Mouse (Mus musculus) WW6 (cell line): ENCODE data around the gene Fkbp6.
A peak's percentile ranks its signal among the peaks of the same experiment; 100 is the strongest.

ENCODE experiments used
- DNase-seq: peaks from one replicate; pipeline ENCODE4 v3.0.0-alpha.2; 2013; ENCODE audit warnings: low read depth, low spot score

Fkbp6 gene

DNA sequence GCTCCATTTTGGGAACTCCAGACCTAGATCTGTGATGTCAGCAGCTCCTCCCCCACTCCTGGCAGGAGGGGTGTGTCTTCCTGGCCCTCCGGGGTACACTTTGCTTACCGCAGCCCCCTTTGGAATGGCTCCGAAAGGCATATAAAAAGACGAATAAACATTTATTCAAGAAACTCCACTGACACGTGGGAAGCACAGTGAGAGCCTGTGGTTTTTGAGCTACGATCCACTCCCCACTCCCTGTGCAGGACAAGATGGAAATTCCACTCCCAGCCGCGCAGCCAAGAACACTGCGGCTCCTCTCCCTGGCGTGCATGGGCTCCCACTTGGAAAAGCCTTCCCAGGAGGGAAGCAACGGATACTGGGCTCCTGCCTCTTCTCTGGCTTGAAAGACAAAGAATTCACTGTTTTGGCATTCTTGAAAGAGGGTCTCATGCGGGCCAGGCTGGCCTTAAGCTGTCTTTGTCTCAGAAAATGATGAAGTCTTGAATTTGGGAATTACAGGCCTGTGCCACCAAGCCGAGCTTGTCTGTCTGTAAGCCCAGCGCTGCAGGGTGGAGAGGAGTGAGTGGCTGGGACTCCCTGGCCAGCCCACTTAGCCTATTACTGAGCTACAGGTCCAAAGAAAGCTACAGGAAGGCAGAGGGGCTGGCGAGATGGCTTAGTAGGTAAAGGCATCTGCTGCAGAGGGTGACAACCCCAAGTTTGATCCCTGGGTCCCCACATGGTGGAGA lies 75.0 kb downstream of the Fkbp6 start:
- DNase-seq = no peak

DNA sequence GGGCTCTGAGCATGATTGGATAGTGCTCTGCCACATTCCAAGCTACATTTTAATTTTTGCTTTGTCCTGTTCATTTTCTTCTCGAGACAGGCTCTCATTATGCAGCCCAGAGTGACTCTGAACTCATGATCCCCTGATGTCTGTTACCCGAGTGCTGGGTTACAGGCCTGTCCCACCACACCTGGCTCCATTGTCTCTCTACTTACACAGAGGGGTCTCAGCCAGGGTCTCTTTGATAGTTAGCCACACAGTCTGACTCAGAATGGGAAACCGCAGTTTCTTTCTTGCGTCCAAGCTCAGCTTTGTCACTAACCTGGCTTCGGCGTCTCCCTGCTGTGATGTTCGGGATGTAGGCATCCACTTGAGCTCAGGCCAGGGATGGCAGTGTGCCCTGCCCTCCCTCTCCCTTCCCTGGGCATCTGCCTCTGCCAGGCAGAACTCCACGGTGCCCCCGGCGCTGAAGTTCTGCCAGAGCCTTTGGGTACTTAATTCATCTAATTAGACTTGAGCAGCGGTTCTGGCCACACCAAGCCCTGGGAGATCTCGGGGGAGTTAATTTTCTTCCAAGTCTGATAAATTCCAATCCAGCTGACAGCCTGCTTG lies 78.2 kb downstream of the Fkbp6 start:
- DNase-seq = no peak

DNA sequence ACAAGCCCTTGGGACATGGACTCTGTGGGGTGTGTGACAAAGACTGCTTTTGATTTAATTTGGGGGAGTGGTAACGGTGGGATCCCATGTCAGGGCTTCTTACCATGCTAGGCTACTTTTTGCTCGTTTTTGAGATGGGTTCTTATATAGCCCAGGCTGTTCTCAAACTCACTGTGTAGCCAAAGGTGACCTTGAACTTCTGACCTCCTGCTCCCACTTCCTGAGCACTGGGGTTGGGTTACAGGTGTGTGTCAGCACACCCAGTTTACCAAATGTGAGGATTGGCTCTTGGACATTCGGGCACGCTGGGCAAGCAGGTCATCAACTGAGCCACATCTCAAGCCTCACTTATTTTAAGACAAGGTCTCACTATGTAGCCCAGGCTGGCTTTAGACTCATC lies 79.5 kb downstream of the Fkbp6 start:
- DNase-seq = no peak

DNA sequence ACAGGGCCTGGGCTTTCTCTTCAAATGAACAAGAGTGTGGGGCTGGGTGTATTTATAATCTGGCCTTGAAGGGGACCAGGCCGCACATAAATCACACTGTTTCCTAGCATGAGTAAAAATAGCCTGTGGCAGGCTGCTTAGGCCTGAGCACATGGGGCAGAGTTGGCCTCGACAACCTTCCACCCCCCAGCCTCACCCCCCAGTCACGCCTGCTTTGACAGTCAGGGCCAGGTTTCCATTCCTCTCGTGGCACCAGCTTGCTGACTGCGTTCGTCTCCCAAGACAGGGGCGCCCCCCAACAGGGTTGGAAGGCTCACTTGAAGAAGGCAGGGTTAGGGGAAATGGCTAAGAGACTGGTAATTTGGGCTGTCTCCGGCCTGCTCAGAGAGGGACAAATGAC lies 80.4 kb downstream of the Fkbp6 start:
- no peak for DNase-seq

DNA sequence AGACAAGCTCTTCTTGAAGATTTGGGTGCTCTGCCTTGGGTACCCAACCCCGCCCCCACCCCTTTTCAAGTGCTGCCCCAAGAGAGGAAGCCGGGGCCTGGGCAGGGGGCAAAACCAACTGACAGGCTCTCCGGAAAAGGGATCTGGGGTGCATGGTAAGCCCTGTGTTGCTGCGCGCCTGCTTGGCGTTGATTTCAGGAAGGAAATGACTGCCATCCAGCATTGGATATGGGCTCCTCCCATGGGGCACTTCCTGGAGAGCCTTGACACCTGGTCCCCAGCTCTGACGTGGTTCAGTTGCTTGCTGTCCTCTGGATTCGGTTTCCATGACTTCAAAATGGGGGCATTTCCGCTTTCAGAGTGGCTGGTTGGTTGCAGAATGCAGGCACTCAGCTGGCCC lies 85.3 kb downstream of the Fkbp6 start:
- DNase-seq = no peak

DNA sequence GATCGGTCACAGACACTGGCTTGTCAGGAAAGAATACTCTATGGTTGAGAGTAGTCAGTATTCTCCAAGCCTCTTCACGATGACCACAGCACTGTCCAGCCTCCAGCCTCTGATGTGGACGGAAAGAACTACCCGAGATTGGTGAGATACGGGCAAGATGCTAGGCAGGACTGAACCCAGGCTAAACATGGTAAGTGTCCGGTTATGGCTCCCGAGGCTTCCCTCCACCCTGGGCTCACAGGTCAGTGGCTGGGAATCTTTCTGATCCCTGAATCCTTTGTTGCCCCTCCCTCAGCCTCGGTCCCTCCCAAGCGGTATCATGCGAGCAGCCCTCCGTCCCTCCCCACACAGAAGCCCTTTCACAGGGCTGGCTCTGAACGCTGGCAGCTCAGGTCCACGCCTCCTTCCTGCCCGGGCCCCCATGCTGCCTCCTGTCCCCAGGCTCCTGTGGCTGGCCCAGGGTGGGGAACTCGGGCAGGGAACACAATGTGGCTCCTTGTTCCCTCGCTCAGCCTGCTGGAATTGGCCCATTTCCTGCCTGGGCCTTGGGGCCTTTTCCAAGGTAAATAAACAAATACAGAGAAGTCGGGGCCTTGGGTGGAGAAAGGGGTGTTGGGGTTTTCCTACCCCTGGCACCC lies 85.9 kb downstream of the Fkbp6 start:
- no peak for DNase-seq

DNA sequence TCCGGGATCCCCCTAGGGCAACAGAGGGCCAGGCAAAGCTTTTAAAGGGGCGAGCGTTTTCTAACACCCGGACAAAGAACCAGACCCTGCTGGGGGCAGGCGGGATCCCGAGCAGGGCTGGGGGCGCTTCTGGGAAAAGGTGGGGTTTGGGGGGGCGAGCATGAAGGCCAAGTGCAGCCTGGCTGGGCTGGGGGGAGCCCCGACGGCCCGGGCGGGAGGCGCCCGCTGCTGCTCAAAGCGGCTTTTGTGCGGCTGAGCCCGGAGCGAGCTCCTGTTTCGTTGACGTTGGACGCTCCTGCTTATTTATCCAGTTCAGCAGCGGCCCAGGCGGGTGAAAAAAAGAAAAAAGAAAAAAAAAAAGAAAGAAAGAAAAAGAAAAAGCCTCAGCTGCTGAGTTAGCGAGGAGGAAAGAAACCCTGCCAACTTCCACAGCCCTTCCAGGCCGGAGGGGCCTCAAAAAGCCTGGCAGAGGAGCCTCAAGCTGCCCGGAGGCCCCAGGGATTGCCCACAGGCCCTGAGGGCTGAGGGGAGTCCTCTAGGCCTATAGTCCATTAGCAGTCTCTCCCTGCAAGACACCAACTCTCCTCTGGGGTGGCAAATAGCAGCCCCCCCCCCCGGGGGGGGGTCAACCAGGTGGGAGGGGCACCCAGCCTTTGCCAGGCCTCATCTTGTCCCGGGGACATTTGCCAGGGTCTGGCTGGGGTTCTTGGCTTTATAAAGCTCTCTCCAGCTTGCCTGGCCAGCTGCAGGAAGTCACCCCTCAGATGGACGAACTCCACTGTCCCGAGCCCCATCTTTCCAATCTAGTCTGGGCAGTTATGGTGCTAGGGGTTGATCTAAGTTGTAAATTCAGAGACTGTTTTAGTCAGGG lies 91.3 kb downstream of the Fkbp6 start:
- no peak for DNase-seq

DNA sequence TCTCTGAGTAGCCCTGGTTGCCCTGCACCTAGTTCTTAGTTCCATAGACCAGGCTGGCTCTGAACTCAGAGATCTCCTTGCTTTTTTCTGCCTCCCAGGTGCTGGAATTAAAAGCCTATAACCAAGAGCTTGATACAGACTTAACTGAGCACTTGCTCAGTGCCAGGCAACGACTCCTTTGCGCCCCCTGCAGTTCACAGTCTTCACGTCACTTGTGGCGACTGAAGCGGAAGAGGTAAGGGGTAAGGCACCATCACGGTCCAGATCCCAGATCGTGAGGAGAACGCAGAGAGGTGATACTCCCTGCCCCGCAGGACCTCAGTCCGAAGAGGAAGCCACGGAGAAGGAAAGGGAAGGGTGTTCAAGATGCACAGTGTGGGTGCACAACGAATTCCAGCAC lies 92.3 kb downstream of the Fkbp6 start:
- no peak for DNase-seq

DNA sequence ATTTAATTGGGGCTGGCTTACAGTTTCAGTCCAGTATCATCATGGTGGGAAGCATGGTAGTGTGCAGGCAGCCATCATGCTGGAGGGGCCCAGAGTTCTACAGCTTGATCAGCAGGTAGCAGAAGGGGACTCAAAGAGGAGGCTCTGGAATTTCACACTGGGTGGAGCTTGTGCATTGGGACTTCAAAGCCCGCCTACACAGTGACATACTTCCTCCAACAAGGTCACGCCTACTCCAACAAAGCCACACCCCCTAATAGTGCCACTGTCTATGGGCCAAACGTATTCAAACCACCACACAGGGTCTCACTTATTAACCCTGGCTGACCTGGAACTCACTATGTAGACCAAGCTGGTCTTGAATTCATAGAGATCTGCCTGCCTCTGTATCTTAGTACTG lies 93.7 kb downstream of the Fkbp6 start:
- DNase-seq = no peak

DNA sequence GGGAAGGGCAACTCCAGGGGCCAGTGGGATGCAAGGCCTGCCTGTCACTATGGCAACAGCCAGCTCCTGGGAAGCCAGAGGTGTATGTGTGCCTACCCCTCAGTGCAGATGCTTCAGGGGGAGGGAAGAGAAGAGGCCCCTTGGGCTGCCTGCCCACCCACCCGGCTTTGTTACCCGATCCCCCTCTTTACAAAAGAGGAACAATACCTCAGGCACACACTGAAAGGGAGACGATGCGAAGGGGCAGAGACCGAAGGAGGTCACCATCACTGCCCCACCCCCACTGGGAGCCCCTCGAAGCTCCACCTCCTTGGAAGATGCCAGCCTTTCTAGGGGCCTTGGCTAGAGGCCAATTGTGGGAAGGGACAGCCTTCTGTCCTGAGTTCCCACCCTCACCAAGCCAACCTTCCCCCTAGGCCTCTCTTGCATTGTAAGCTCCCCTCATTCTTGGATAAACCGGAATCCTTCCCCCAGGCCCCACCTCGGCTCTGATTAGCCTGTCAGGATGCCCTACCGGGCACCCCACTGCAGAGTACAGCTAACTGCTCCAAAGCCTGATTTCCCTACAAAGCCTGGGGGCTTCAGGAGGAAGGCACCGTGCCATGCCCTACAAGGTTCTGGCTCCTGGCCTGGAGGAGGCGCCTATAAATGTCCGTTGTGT lies 96.0 kb downstream of the Fkbp6 start:
- no peak for DNase-seq

DNA sequence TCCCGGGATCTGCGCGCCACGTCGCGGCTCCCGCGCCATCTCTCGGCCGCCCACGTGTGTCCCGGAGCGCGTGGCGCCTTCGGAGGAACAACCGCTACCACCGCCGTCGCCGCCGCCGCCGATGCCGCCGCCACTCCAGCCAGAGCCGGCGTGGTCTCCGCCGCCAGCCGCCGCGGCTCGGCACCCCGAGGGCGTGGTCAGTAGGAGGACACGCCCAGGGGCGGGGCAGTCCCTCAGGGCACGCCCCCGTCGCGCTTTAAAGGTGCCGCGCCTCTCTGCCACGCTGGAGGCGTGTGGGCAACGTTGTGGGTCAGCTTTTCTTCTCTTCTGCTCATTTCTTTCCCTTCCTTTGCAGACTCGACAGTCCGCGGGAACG lies 98.8 kb downstream of the Fkbp6 start, which contains the start of gene Fzd9:
Gene Fzd9, minus strand, starts transcription at position 152 of the 376 bp plus-strand sequence.
- peak; percentile 65 for DNase-seq

DNA sequence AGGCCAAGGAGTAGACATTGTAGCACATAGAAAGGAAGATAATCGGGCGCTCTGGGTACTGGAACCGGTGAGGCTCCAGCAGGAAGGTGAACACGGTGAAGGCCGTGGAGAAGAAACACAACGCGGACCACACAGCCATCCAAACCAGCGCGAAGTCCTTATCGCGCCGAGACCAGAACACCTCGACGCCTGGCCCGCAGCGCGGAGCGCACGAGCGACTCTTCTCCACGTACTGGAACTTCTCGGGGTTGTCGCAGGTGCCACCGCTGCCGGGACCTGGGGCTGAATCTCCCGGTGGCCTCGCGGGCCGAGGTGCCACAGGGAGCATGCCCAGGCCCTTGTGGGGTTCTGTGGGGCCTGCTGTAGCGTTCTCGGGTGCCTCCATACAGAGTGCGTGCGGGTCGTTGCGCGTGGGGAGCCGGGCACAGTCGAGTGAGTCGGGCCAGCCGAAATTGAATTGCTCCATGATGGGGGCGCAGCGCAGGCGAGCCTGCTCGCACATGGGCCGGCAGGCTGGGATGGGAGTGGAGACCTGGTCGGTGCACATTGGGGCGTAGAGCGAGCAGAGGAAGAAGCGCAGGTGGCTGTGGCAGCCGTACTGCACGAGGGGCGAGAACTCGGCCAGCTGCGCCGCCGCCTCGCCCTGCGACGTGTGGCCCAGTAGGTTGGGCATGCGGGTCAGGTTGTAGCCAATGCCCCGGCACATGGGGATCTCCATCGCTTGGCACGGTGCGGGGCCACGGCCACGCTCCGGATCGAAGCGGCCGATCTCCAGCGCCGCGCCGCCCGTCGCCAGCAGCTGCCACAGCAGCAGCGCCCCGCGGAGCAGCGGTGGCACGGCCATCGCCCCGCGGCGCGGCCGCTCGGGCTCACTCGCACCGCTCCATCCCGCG lies 99.4 kb downstream of the Fkbp6 start:
- DNase-seq = no peak

DNA sequence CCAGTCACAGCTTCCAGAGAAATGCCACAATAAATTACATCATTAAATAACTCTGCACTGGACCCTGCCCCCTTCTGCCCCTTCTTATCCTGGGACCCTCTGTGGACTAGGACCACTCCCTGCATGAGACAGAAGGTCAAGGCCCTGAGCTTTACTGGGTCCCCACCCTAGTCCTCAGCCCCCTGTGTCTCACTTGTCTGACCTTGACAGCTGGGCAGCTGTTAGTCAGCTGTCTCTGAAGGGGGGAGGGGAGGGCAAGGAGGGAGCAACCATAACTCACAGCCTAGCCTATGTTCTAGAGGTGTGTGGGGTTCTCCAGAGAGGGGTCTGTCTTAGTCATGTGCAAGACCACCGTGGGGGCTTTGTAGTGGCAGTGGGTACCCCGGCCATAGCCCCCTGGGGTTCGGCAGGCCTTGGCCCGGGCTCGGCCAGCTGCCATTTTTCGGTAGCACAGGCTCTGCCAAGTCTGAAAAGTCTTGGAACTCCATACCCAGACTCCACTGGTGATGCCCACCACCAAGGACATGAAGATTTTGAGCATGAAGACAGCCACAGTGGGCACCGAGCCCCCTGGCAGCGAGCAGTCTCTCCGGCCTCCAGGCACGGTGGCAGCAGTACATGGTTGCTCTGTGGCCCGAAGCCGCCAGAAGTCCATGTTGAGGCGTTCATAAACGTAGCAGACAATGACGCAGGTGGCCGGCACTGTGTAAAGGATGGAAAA lies 100.7 kb downstream of the Fkbp6 start:
- no peak for DNase-seq

DNA sequence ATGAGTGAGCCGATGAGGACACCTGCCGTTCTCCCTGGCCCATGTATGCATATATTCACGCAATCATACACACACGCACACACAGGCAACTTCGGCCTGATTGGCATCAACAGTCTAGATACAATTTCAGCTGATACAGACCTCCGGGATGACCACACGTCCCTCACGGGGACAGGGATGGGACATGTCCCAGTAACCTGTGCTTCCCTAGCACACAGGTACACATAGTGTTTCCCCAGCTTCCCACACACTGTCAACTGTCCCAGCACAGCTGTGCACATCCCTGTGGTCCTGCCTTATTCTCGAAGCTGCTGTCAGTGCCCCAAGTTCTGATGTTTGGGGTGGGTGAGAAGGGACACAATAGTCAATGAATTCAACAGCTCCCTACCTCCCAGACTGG lies 102.5 kb downstream of the Fkbp6 start:
- no peak for DNase-seq

DNA sequence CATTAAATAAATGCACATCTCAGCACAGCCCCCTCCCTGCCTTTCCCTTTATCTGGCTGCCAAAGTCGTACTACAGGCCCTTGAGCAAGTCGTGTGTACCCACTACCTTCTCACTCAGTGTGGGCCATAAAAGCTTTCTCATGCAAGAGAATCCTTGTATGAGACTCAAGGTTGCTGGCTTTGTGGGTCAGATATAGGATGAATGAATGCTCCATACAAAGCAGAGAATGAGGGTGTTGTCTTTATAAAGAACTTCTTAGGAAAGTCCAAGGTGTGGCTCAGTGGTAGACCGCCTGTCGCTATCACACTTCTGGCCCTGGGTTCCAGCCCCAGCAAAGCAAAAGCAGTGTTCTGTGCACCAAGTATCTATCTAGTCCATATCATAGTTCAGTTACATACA lies 103.3 kb downstream of the Fkbp6 start:
- no peak for DNase-seq

DNA sequence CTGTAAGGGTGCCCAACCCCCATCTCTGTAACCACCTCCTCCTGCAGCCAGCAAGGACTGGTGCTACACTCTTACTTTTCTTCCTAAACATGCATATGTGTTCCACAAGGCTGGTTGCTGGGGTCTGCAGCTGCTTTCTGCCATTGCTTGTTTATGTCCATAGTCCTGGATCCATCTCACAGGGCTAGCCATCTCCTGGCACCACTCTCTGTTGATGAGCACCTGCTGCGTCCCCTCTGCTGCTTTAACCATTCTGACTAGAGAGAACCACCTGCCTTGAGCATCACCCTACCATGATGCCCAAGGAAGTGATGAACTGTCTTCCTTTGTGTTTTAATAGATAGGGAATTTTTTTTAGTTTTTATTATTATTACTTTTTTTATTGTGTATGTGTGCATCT lies 106.7 kb downstream of the Fkbp6 start:
- no peak for DNase-seq

DNA sequence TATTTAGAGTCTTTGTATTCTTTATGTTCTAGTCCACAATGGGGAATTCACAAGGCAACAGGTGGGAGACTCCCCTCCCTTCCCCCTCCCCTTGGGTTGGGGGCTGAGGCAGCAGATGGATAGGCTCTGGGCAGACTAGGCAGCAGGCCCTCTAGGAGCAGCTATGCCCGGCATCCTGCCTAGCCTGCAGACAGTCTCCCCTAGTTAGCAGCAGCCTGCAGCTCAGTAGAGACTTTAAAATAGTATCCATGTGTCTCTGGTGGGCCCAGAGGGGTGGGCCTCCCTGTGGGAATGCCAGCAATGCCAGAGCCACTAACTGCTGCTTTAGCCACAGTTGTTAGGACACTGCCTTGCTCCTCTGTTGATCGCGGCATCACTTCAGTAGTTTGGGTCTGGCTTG lies 107.2 kb downstream of the Fkbp6 start:
- no peak for DNase-seq

DNA sequence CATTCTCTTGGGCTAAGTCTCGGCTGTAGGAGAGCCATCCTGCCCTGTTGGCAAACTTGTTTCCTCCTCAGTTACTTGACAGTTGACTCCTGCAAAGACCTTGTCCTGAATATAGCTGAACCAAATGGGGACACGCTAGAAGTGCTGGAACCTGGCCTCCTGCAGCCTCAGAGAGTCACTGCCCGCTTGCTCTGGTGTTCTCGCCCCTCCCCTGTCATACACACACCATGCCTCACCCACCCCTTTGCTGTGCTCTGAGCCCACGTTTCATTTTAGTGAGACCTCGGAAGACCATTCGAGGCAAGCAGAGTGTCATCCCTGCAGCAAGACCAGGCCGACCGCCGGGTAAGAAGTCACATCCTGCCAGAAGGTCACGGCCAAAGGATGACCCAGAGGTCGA lies 107.7 kb downstream of the Fkbp6 start:
- no peak for DNase-seq
